Mouse (Mus musculus) olfactory bulb, adult 2 months (tissue): Measurements from ENCODE around the gene Ctnnd2. TPM values are rescaled to one million over a fixed set of nuclear protein-coding genes. Genes with fewer than 3 reads are reported as not detected.
A peak's percentile ranks its signal among the peaks of the same experiment; 100 is the strongest.

Source experiments
- H3K27ac ChIP-seq: fragments of 200-500 bp; 2 replicates; pipeline ENCODE4 v1.5.1; 2012; ENCODE audit warnings: low read depth, low read length; ENCODE audit not compliant: insufficient read depth
- H3K4me1 ChIP-seq: fragments of 200-500 bp; 2 replicates; pipeline ENCODE4 v1.6.1; 2012; ENCODE audit warnings: low read length; ENCODE audit not compliant: control insufficient read depth, insufficient read depth
- H3K4me3 ChIP-seq: fragments of 200-500 bp; 2 replicates; pipeline ENCODE4 v1.5.1; 2012; ENCODE audit warnings: mild to moderate bottlenecking, low read depth, low read length, moderate library complexity; ENCODE audit not compliant: insufficient read depth
- CTCF ChIP-seq: fragments of 200-500 bp; IDR thresholded peaks from 2 replicates; pipeline ENCODE4 v1.5.1; 2012; ENCODE audit warnings: low read depth, mild to moderate bottlenecking, low read length, moderate library complexity; ENCODE audit not compliant: insufficient read depth
- POLR2A ChIP-seq: fragments of 200-500 bp; IDR thresholded peaks from 2 replicates; pipeline ENCODE4 v1.6.1; 2012; ENCODE audit warnings: mild to moderate bottlenecking, low read depth, low read length, moderate library complexity; ENCODE audit not compliant: insufficient read depth
- WGBS: fragments of 180-500 bp; shearing (Covaris S2); methylation state at CpG from one replicate; pipeline ENCODE4 v1.1.7; 2018; 5-methylcytosine and 5-hydroxymethylcytosine counted together
- polyA plus RNA-seq: library from polyadenylated mRNA; stranded (reverse); fragments of >200 nt; gene quantifications from 2 replicates; pipeline ENCODE4 v1.2.4, GENCODE M21; 2012; ENCODE audit warnings: low replicate concordance; ENCODE audit not compliant: missing spikeins, insufficient read depth, insufficient read length

Gene Ctnnd2
- polyA plus RNA-seq, 1 experiment: not detected

DNA sequence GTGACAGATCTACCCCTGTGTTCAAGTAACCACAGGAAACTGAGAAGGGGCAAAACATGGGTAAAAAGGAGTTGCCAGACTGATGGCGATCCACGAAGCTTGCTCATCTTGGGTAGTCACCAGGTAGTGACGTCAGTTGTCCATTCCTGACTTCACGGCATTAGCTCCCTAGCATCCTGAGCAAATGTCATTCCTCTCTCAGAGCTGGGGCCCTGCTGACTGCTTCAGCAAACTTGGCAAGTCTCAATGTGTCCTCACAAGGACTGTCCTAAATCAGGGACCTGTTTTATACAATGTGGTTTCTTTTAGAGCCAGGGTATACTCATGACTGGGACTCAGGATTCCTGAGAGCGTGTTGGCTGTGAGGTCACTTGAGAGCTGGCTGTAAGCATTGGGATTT, 468.3 kb downstream of the Ctnnd2 start:
- H3K4me1 ChIP-seq: no peaks in the 10 kb centered on the region
- 89% methylated on average over 5 of the region's 5 CpGs for WGBS
- H3K27ac ChIP-seq: no peak overlapping the region
- TF ChIP-seq POLR2A: no peak
- TF ChIP-seq CTCF: no peak
- no peak overlapping the region for H3K4me3 ChIP-seq

DNA sequence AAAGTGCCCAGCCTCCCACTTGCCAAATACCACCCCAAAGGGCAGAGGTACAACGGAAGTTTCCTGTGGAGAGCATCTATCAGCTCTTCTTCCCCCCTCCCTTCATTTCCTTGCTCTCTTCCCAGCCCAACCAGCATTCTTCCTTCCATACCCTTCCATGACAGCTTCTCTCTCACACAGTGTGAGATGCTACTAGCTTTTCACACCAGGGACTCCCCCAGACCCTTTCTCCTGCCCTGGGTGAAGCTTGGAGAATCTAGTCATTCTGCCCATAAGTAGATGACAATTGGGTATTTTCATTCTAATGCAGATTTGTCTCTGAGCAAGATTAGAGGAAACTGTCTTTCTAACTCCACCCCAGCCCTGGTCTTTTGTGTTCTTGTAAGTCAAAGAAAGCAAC, 473.3 kb downstream of the Ctnnd2 start:
- no peak for TF ChIP-seq POLR2A
- no peak for TF ChIP-seq CTCF
- Histone ChIP-seq H3K27ac (no peak overlapping the region), H3K4me1 (peaks cover 5% of the 10 kb centered on the region), H3K4me3 (no peak overlapping the region)
- WGBS: 90% methylated on average over 1 of the region's 1 CpGs

DNA sequence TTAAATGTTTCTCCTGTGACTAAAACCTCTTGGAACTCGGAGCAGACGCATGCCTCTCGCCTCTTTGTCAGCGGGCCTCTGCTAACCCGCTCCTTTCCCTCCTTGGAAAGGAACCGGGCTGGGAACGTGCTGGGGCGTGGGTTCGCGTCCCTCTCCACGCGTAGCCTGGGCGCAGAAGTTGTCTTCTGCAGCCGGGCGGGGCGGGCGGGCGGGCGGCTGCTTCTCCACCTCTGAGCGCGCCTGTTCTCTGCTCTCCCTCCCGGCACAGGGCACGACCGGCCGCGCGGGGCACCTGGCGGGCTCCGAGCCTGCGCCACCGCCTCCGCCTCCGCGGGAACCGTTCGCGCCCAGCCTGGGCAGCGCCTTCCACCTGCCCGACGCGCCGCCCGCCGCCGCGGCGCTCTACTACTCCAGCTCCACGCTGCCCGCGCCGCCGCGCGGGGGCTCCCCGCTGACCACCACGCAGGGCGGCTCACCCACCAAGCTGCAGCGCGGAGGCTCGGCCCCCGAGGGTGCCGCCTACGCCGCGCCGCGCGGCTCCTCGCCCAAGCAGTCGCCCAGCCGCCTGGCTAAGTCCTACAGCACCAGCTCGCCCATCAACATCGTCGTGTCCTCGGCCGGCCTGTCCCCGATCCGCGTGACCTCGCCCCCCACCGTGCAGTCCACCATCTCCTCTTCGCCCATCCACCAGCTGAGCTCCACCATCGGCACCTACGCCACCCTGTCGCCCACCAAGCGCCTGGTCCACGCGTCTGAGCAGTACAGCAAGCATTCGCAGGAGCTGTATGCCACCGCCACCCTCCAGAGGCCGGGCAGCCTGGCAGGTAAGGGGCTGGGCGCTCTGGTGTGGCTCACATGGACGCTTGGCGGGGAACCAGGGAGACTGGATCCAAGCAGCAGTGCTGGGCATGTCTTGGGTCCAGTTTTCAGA, 474.4 kb downstream of the Ctnnd2 start:
- WGBS: 5% methylated on average over 92 of the region's 94 CpGs
- Histone ChIP-seq H3K4me3 (peak overlapping the region; percentile 54), H3K4me1 (peaks cover 5% of the 10 kb centered on the region), H3K27ac (no peak overlapping the region)
- no peak for TF ChIP-seq CTCF
- no peak for TF ChIP-seq POLR2A

DNA sequence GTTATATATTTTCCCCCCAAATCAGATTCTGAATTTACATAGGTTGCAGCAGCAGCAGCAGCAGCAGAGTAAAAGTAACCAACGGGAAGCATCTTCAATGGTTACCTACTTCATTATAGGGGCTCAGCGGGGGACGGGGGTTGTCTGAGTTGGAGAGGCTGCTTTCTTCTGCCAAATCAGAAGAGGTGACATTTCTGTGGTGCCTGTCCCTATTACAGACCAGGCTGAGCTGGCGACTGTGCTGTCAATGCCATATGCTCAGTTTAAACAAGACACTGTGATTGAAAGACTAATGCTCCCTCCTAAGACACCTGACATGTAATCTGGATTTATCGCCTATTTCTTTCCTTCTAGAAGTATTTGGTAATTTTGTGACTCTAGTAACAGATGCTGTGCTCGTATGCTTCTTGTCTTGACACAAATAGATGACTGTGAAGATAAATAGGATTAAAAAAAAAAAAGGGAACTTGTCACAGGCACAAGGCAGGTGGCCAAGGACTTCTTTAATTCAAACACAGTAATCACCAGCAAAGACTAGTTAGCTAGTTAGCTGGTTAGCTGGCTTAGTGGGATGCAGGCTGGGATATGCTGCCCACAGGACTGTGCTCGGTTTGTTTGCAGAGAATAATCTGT, 475.4 kb downstream of the Ctnnd2 start:
- TF ChIP-seq CTCF: no peak
- no peak for TF ChIP-seq POLR2A
- Histone ChIP-seq H3K27ac (no peak overlapping the region), H3K4me1 (peaks cover 5% of the 10 kb centered on the region), H3K4me3 (no peak overlapping the region)
- 66% methylated on average over 7 of the region's 7 CpGs for WGBS

DNA sequence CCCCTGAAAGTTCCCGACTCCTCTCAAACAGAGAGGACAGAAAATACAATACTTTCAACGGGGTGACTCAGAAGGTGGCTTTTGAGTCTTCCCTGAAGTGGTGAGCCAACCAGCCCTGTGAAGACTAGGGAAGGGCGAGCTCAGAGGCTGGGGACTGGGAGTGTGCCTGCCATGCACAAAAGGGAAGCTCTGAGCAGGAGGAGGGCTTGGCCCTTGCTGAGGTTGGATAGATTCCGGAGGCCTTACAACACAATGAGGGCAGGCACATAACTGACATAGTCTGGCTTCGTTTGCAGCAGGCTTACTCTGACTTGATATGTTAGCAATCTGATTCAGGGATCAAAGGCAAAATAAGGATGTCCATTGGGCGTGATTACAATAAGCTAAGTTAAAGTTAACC, 477.6 kb downstream of the Ctnnd2 start:
- Histone ChIP-seq H3K27ac (no peak overlapping the region), H3K4me1 (peaks cover 5% of the 10 kb centered on the region), H3K4me3 (no peak overlapping the region)
- no peak for TF ChIP-seq CTCF
- TF ChIP-seq POLR2A: no peak
- 48% methylated on average over 6 of the region's 6 CpGs for WGBS

DNA sequence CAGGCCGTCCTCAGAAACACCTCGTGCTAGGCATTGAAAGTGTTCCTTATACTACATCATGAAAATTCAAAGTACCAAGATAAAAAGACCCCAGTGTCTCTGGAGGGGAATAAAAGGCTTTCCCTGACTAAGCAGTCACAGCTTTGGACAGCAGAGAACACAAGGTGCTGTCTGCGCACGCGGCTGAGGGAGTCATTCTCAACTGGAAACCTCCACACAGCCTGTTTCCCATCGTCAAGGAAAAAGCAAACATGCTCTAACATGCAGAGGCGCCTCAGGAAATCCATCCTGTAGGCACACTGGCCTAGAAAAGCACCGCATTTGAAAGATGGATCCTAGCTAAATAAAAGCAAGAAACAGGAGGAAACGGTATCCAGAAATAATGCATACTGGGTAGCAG, 483.0 kb downstream of the Ctnnd2 start:
- TF ChIP-seq POLR2A (no peak), CTCF (no peak)
- Histone ChIP-seq H3K27ac (no peak overlapping the region), H3K4me3 (no peak overlapping the region), H3K4me1 (no peaks in the 10 kb centered on the region)
- 64% methylated on average over 9 of the region's 9 CpGs for WGBS

DNA sequence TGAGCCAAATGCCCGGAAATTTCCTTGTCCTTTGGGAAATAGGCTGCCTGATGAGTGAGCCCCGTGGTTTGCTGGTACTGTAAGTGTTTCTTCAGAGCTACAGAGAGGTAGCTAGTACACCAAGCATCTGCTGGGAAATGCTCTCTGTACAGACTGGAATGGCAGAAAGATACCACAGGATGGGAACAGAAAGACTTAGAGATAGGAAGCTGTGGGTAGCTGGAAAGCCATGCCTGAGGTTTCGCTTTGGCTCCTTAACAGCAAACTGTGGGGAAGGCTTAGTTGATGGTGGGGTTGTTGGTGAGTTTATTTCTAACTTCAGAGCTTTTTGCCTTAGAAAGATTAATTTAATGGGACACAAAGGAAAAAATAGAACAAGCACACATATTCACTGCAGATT, 485.2 kb downstream of the Ctnnd2 start:
- whole genome bisulfite sequencing: 82% methylated on average over 3 of the region's 3 CpGs
- no peak overlapping the region for H3K4me3 ChIP-seq
- H3K4me1 ChIP-seq: no peaks in the 10 kb centered on the region
- H3K27ac ChIP-seq: no peak overlapping the region
- TF ChIP-seq CTCF (no peak), POLR2A (no peak)

DNA sequence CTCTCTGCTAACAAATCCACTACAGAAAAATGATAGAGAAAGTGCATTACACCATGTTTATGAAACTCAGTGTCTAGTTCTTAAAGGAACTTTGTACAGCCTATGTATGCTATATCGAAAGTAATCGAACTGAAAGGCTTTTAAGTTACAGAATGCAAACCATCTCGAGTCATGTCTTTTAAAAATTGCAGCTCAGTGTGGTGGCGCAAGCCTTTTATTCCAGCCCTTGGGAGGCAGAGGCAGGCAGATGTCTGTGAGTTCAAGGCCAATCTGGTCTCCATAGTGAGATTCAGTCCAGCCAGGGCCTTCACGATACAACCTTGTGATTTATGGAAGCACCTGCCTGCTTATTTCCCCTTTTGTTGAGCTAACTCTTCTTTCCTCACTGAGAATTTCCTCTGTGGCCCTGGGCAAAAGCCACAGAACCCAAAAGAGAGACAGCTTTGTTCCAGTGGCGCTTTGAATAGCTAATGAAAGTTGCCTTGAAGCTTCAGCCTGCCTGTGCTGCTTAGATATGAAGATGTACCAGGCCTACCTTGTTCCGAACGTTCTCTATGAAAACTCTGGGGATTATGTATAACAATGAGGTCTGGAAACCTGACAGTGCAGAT, 488.3 kb downstream of the Ctnnd2 start:
- Histone ChIP-seq H3K27ac (no peak overlapping the region), H3K4me3 (no peak overlapping the region), H3K4me1 (no peaks in the 10 kb centered on the region)
- 88% methylated on average over 8 of the region's 8 CpGs for WGBS
- TF ChIP-seq CTCF (no peak), POLR2A (no peak)

DNA sequence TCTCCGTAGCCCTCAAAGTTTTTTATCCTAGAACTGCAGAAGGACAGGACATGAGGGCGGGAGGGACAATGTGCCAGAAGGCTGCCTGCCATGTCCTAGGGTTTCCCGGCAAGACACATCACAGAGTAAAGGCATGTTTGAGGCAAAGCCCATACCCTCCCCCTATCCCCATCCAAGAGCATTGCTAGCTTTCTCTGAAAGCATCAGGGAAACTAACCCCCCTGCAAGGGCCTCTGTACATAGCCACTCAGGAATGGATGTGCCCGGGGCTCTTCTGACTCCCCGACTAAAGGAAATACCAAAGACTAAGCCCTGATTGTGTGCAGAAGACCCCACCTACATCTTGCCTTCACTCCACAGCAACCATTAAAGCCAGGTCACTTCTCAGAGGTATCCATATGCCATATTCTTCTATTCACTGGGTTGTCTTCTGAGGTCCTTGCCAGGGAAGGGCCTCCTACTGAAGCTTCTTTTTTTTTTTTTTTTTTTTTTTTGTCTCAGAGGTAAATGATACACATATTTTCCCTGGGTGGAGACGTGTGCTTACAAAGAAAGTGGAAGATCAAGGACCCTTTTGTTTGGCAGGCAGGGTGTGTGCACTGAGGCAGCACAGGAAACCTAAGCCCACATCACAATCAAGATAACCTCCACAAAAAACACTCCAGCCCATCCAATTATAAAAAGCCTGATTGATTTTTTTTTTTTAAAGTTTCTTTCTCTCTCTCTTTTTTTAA, 489.5 kb downstream of the Ctnnd2 start:
- H3K4me3 ChIP-seq: no peak overlapping the region
- no peaks in the 10 kb centered on the region for H3K4me1 ChIP-seq
- WGBS: 61% methylated on average over 6 of the region's 6 CpGs
- no peak overlapping the region for H3K27ac ChIP-seq
- no peak for TF ChIP-seq CTCF
- no peak for TF ChIP-seq POLR2A
